Mouse (Mus musculus) stomach, postnatal 0 days (tissue): ENCODE results near the gene Sema3g.

Experiments used
- CTCF ChIP-seq: IDR thresholded peaks from 2 replicates; pipeline ENCODE4 v1.5.1; 2016; ENCODE audit warnings: antibody characterized with exemption, low read depth, mild to moderate bottlenecking, moderate library complexity
- EP300 ChIP-seq: optimal IDR thresholded peaks from 2 replicates; pipeline ENCODE3; 2016; ENCODE audit warnings: antibody characterized with exemption

GRCm38 (mm10) chr14:31205244-31205561 lies 12.5 kb upstream of the Sema3g start:
- TF ChIP-seq EP300 (no peak), CTCF (no peak)
